Mouse (Mus musculus) heart, embryonic 13.5 days (tissue): ENCODE measurements around the gene Eif2b5. TPM values are rescaled to one million over a fixed set of nuclear protein-coding genes. Genes with fewer than 3 reads are reported as not detected.
"Not testable (repeated sequence)": the region's sequence is repeated elsewhere in the genome, so short reads cannot be mapped to it uniquely, and the experiment has no call there.

Experiments
- ATAC-seq: fragments of 200-750 bp; cut with Nextera tagmentation; 2 replicates; pipeline ENCODE4 v1.8.0; 2017; ENCODE audit warnings: moderate TSS enrichment; ENCODE audit not compliant: insufficient number of reproducible peaks, low FRiP score, low TSS enrichment; ENCODE audit errors: extremely low read depth
- H3K27ac ChIP-seq: fragments of 300-500 bp; sonication (generic); replicated peaks from 2 replicates; pipeline ENCODE4 v1.5.1; 2015; ENCODE audit warnings: moderate library complexity, mild to moderate bottlenecking, inconsistent platforms
- H3K27me3 ChIP-seq: fragments of 300-500 bp; sonication (generic); replicated peaks from 2 replicates; pipeline ENCODE4 v1.6.1; 2015; ENCODE audit warnings: mild to moderate bottlenecking, inconsistent platforms
- H3K36me3 ChIP-seq: fragments of 300-500 bp; sonication (generic); 2 replicates; pipeline ENCODE4 v1.6.1; 2015; ENCODE audit warnings: mild to moderate bottlenecking, inconsistent platforms
- H3K4me1 ChIP-seq: fragments of 300-500 bp; sonication (generic); 2 replicates; pipeline ENCODE4 v1.6.1; 2015; ENCODE audit warnings: inconsistent platforms
- H3K4me2 ChIP-seq: fragments of 300-500 bp; sonication (generic); 2 replicates; pipeline ENCODE4 v1.6.1; 2015; ENCODE audit warnings: inconsistent platforms, mild to moderate bottlenecking, moderate library complexity
- H3K4me3 ChIP-seq: fragments of 300-500 bp; sonication (generic); 2 replicates; pipeline ENCODE4 v1.5.1; 2015; ENCODE audit warnings: moderate library complexity, mild to moderate bottlenecking, inconsistent platforms
- H3K9ac ChIP-seq: fragments of 300-500 bp; sonication (generic); 2 replicates; pipeline ENCODE4 v1.6.1; 2015; ENCODE audit warnings: inconsistent platforms, mild to moderate bottlenecking, moderate library complexity
- H3K9me3 ChIP-seq: fragments of 300-500 bp; sonication (generic); 2 replicates; pipeline ENCODE4 v1.6.1; 2016; ENCODE audit warnings: inconsistent platforms
- WGBS: fragments of 180-500 bp; shearing (Covaris S2); methylation state at CpG from one replicate; pipeline ENCODE4 v1.1.7; 2015; ENCODE audit warnings: mixed read lengths; 5-methylcytosine and 5-hydroxymethylcytosine counted together
- polyA plus RNA-seq: library from polyadenylated mRNA; unstranded; fragments of >200 nt; fragmentation: Nextera tagmentation; extraction: Ambion mirVana; gene quantifications from 2 replicates; pipeline ENCODE4 v1.2.1, GENCODE M21; 2015

Eif2b5 gene
- polyA plus RNA-seq, 1 experiment from 2014 or later = 81.5 TPM

DNA sequence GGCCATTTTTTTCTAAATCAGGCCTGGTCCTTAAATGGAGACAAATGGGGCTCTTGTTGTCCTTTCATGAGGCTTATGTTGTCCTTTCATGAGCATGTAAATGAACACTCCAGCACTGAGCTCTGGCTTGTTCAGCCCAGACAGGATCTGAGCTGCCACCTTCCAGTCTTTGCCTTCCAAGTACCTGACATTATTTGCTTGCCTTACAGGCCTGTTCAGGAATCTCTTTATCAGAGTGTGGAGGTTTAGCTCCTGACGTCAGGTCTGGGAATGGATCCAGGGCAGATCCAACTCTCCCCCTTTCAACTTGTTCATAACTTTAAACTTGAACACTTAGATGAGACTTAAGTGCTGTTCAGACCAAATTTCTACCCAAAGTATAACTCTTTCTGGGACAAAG is 21.8 kb upstream of the Eif2b5 start:
- peak overlapping the region; percentile 96 for H3K27ac ChIP-seq
- no peaks in the 10 kb centered on the region for H3K36me3 ChIP-seq
- peak; percentile 81 for ATAC-seq
- peaks cover 29% of the 10 kb centered on the region for H3K4me1 ChIP-seq
- WGBS = 13% methylated on average over 1 of the region's 1 CpGs
- peak overlapping the region; percentile 41 for H3K4me2 ChIP-seq
- H3K9ac ChIP-seq = peak overlapping the region; percentile 19
- H3K4me3 ChIP-seq = no peak overlapping the region
- no peaks in the 10 kb centered on the region; the same call in 1 of the 2 replicates for H3K9me3 ChIP-seq
- no peaks in the 10 kb centered on the region for H3K27me3 ChIP-seq

- H3K4me2 ChIP-seq = peak overlapping the region; percentile 41
- 6% methylated on average over 3 of the region's 3 CpGs for WGBS
- H3K27me3 ChIP-seq = no peaks in the 10 kb centered on the region
- H3K27ac ChIP-seq = peak overlapping the region; percentile 96
- H3K9ac ChIP-seq = peak overlapping the region; percentile 19
- peaks cover 29% of the 10 kb centered on the region for H3K4me1 ChIP-seq
- ATAC-seq = peak; percentile 67; the same call in 1 of the 2 replicates
- no peaks in the 10 kb centered on the region; the same call in 1 of the 2 replicates for H3K9me3 ChIP-seq
- H3K4me3 ChIP-seq = no peak overlapping the region
- H3K36me3 ChIP-seq = no peaks in the 10 kb centered on the region
These were observed 21.3 kb upstream of the Eif2b5 start for GRCm38 (mm10) chr16:20477270-20477669.

GRCm38 (mm10) chr16:20478504-20478903 is 20.1 kb upstream of the Eif2b5 start:
- Histone ChIP-seq H3K4me2 (no peak overlapping the region), H3K4me1 (peaks cover 29% of the 10 kb centered on the region), H3K9me3 (no peaks in the 10 kb centered on the region; the same call in 1 of the 2 replicates), H3K27me3 (no peaks in the 10 kb centered on the region), H3K36me3 (no peaks in the 10 kb centered on the region), H3K27ac (peak overlapping the region; percentile 96; the same call in 1 of the 2 replicates), H3K4me3 (no peak overlapping the region), H3K9ac (no peak overlapping the region)
- ATAC-seq = no peak
- 47% methylated on average over 2 of the region's 2 CpGs for whole genome bisulfite sequencing

DNA sequence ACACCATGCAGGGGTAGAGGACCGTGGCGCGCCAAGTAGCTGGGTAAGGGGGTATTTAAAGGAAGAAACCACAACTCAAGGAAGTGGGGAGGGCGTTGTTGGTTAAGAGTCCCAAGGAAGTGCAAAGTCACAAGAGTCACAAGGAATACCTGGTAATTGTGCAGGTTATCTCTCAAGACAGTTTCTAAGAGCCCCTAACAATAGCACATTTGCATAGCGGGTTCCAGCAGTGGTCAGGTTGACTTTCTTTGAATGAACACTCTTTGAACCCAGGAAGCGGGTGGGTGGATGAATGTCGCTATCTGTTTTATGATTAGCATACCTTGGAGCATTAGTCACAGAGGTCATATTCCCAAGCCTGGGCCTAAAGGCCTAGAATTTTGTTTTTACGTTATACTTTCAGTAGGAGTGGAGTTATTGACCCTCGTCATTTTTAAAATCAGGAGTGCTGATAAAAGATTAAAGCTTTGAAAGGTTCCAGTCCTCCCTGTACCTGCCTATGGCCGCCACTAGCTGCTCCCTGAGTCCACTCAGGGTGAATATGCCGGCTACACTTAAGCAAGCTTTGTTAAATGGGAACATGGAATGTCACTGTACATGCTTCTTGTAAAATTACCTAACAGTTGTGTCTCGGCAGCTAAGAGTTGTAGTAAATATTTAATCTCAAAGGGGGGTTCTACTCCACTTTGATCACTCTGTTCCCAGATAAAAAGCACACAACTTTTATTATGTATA is 19.4 kb upstream of the Eif2b5 start:
- Histone ChIP-seq H3K4me1 (peaks cover 27% of the 10 kb centered on the region), H3K27ac (peak overlapping the region; percentile 96; the same call in 1 of the 2 replicates)
- not testable (repeated sequence) for H3K4me2 ChIP-seq, H3K4me3 ChIP-seq, ATAC-seq, H3K27me3 ChIP-seq, H3K9me3 ChIP-seq, H3K9ac ChIP-seq, H3K36me3 ChIP-seq
- 86% methylated on average over 12 of the region's 12 CpGs for WGBS

DNA sequence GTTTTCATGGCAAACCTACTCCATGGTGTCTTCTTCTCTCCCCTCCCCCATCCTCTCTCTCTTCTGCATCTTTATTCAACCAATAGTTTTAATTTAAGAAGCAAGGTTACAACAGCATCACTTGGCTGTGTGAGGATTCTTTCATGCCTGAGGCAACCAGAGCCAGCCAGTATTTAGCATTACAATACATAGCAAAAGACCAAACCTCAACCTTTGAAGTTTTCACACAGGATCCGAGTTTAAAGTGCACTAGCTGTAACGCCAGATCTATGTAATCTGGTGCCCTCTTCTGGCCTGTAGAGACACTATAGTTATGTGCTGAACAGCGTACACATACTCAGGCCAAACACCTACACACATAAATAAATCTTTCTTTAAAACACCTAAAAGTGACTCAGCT is 18.5 kb upstream of the Eif2b5 start:
- peaks cover 24% of the 10 kb centered on the region for H3K4me1 ChIP-seq
- no peak overlapping the region for H3K4me2 ChIP-seq
- 35% methylated on average over 3 of the region's 3 CpGs for WGBS
- H3K36me3 ChIP-seq = no peaks in the 10 kb centered on the region
- no peak overlapping the region for H3K4me3 ChIP-seq
- H3K9ac ChIP-seq = no peak overlapping the region
- H3K27ac ChIP-seq = no peak overlapping the region
- H3K9me3 ChIP-seq = no peaks in the 10 kb centered on the region; the same call in 1 of the 2 replicates
- no peaks in the 10 kb centered on the region for H3K27me3 ChIP-seq
- no peak for ATAC-seq

- H3K27ac ChIP-seq = no peak overlapping the region
- no peaks in the 10 kb centered on the region for H3K27me3 ChIP-seq
- no peaks in the 10 kb centered on the region; the same call in 1 of the 2 replicates for H3K9me3 ChIP-seq
- H3K36me3 ChIP-seq = no peaks in the 10 kb centered on the region
- peaks cover 16% of the 10 kb centered on the region for H3K4me1 ChIP-seq
- ATAC-seq = no peak
- no peak overlapping the region for H3K4me2 ChIP-seq
- no peak overlapping the region for H3K4me3 ChIP-seq
- 49% methylated on average over 2 of the region's 2 CpGs for WGBS
- H3K9ac ChIP-seq = no peak overlapping the region
These were observed 16.9 kb upstream of the Eif2b5 start for GRCm38 (mm10) chr16:20481746-20482145.

DNA sequence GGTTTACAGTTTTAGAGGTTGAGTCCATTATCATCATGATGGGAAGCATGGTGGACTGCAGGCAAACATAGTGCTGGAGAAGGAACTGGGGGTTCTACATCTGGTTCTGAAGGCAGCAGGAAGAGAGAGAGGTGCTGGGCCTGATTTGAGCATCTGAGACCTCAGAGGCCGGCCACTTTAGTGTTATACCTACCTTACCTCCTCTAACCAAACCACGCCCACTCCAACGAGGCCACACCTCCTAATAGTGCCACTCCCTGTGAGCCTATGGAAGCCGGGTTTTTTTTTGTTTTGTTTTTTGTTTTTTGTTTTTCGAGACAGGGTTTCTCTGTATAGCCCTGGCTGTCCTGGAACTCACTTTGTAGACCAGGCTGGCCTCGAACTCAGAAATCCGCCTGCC is 14.9 kb upstream of the Eif2b5 start:
- not testable (repeated sequence) for H3K9ac ChIP-seq, H3K9me3 ChIP-seq, H3K4me3 ChIP-seq, H3K27me3 ChIP-seq, H3K27ac ChIP-seq, H3K4me1 ChIP-seq, H3K4me2 ChIP-seq, H3K36me3 ChIP-seq, ATAC-seq
- WGBS = 83% methylated on average over 7 of the region's 7 CpGs

- H3K9me3 ChIP-seq = no peaks in the 10 kb centered on the region
- H3K4me1 ChIP-seq = no peaks in the 10 kb centered on the region
- no peak overlapping the region for H3K27ac ChIP-seq
- no peaks in the 10 kb centered on the region for H3K36me3 ChIP-seq
- H3K27me3 ChIP-seq = no peaks in the 10 kb centered on the region
- no peak overlapping the region for H3K4me3 ChIP-seq
- no peak overlapping the region for H3K4me2 ChIP-seq
- H3K9ac ChIP-seq = no peak overlapping the region
- WGBS = 41% methylated on average over 4 of the region's 4 CpGs
- ATAC-seq = no peak
These were observed 13.6 kb upstream of the Eif2b5 start for GRCm38 (mm10) chr16:20485061-20485460.

GRCm38 (mm10) chr16:20486048-20486447 is 12.6 kb upstream of the Eif2b5 start:
- Histone ChIP-seq H3K4me2 (no peak overlapping the region), H3K9me3 (no peaks in the 10 kb centered on the region), H3K4me3 (no peak overlapping the region), H3K27me3 (no peaks in the 10 kb centered on the region), H3K9ac (no peak overlapping the region), H3K4me1 (no peaks in the 10 kb centered on the region), H3K27ac (no peak overlapping the region), H3K36me3 (no peaks in the 10 kb centered on the region)
- WGBS = 64% methylated on average over 3 of the region's 3 CpGs
- no peak for ATAC-seq

DNA sequence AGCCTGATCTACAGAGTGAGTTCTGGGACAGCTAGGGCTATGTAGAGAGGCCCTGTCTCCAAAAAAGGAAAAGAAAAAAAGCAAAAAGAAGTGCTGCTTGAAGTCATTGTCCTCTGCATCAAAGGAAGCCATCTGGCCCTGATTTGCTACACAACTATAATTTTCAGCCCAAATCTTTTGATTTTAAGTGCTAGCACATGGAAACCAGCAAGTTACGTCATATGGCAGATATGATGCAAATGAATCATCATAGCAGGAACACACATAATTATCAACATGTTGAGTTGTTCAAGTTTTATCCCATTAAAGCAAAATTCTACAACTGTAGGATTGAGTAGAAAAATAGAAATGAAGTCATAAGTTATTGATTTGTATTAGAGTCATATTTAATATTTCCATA is 10.5 kb upstream of the Eif2b5 start:
- Histone ChIP-seq H3K4me1 (no peaks in the 10 kb centered on the region), H3K9me3 (no peaks in the 10 kb centered on the region), H3K27me3 (no peaks in the 10 kb centered on the region), H3K4me3 (no peak overlapping the region), H3K36me3 (no peaks in the 10 kb centered on the region), H3K4me2 (no peak overlapping the region), H3K27ac (no peak overlapping the region), H3K9ac (no peak overlapping the region)
- no peak for ATAC-seq
- 84% methylated on average over 1 of the region's 1 CpGs for WGBS

DNA sequence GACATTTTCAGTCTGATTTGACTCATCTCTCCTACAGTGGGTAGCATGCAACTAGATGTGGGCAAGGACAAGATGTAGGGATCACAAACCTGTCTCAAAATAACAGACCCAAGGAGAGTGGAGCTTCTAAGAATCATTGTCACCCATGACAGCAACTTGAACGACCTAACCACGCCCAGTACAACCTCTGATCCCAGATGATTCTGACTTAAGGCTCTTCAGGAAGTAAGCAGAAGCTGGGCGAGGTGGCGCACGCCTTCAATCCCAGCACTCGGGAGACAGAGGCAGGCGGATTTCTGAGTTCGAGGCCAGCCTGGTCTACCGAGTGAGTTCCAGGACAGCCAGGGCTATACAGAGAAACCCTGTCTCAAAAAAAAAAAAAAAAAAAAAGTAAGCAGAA is 9.9 kb upstream of the Eif2b5 start:
- not testable (repeated sequence) for H3K4me2 ChIP-seq, H3K9me3 ChIP-seq, ATAC-seq, H3K27me3 ChIP-seq, H3K4me3 ChIP-seq, H3K4me1 ChIP-seq, H3K27ac ChIP-seq, H3K9ac ChIP-seq, H3K36me3 ChIP-seq
- WGBS = 79% methylated on average over 9 of the region's 9 CpGs

DNA sequence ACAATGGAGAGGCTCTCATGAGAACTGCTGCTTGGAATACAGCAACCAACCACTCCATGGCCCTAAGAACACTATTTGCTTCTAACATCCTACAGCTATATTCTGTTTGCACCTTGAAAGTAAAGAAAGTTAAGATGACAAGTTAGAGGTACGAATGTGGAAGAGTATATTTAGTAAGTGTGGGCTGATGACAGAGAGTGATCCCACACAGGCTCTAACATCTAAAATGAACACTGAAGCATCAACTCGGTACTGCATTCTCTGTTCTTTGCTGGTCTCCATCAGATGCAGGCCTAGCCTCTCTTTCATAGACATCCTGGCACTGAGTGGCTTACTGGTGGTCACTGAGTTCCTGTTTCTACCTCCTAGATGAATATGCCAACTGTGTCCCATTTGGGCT is 9.4 kb upstream of the Eif2b5 start:
- H3K4me1 ChIP-seq = no peaks in the 10 kb centered on the region
- no peak overlapping the region for H3K27ac ChIP-seq
- H3K27me3 ChIP-seq = no peaks in the 10 kb centered on the region
- 57% methylated on average over 2 of the region's 2 CpGs for WGBS
- H3K4me3 ChIP-seq = no peak overlapping the region
- ATAC-seq = no peak
- no peak overlapping the region for H3K9ac ChIP-seq
- H3K4me2 ChIP-seq = no peak overlapping the region
- no peaks in the 10 kb centered on the region for H3K9me3 ChIP-seq
- no peaks in the 10 kb centered on the region for H3K36me3 ChIP-seq
